Mouse (Mus musculus): Measurements from ENCODE around the gene Slc35g1. TPM values are rescaled to one million over a fixed set of nuclear protein-coding genes. Genes with fewer than 3 reads are reported as not detected.

The Slc35g1 gene
- total and polyA plus RNA-seq, 3 experiments = 14.6 to 38.2 (median 21.7) TPM

- in situ Hi-C loops (cut with MboI; ENCODE audit: low pct_ligation_motif_present, low pct_unique_long_range_greater_than_20kb, low sequenced_read_pairs) = no loop called here
- Histone ChIP-seq H3K9me3 (replicated peaks; ENCODE audit: low read length) (no peaks in the 10 kb centered on the region), H3K79me2 (replicated peaks; ENCODE audit: control insufficient read depth, extremely low read depth, insufficient read depth, poor library complexity, severe bottlenecking) (no peaks in the 10 kb centered on the region), H3K4me3 (replicated peaks in 1 of 3; ENCODE audit: low read depth in 2 of 3, low read length in 2 of 3, poor library complexity in 1 of 3) (no peak overlapping the region), H3K36me3 (replicated peaks in 1 of 2; ENCODE audit: control insufficient read depth in 1 of 2, insufficient read depth in 1 of 2, low read length in 1 of 2) (no peaks in the 10 kb centered on the region), H3K4me2 (ENCODE audit: insufficient read depth, low read depth, poor library complexity, severe bottlenecking) (no peak overlapping the region), H3K27me3 (replicated peaks) (no peaks in the 10 kb centered on the region), H3K27ac (ENCODE audit: insufficient read depth, low read depth) (no peak overlapping the region), H3K4me1 (ENCODE audit: control insufficient read depth in 1 of 2, insufficient read depth in 2 of 2) (peaks cover 5 to 11% of the 10 kb centered on the region in 2 experiments; a peak in 3 of 4 replicates), H3K9ac (ENCODE audit: insufficient read depth, low read depth) (no peak overlapping the region)
- dilution Hi-C loops (cut with MboI; ENCODE audit: extremely low pct_ligation_motif_present, extremely low pct_unique_long_range_greater_than_20kb, low sequenced_read_pairs) = no loop called here
- TF ChIP-seq RCOR1 (conservative IDR thresholded peaks at IDR 0.05; ENCODE audit: low read depth, low read length) (no peak), PAX5 (IDR thresholded peaks at IDR 0.05; ENCODE audit: low read length) (no peak), ZNF384 (IDR thresholded peaks at IDR 0.05; ENCODE audit: low read depth, low read length) (no peak), NELFE (IDR thresholded peaks at IDR 0.05; ENCODE audit: low read depth, low read length) (no peak), USF2 (conservative IDR thresholded peaks at IDR 0.05; ENCODE audit: low read depth, low read length) (no peak), MAFK (IDR thresholded peaks at IDR 0.05; ENCODE audit: insufficient replicate concordance, low read length) (no peak), NRF1 (IDR thresholded peaks at IDR 0.05; ENCODE audit: low read depth, low read length) (no peak), EP300 (IDR thresholded peaks at IDR 0.05; ENCODE audit: low read length) (no peak), KAT2A (IDR thresholded peaks at IDR 0.05; ENCODE audit: insufficient replicate concordance, low read length) (no peak), USF1 (IDR thresholded peaks at IDR 0.05; ENCODE audit: low read depth, low read length) (no peak), MAZ (IDR thresholded peaks at IDR 0.05; ENCODE audit: low read depth, low read length) (no peak), ETS1 (conservative IDR thresholded peaks at IDR 0.05; ENCODE audit: low read depth, low read length) (no peak), JUND (conservative IDR thresholded peaks at IDR 0.05; ENCODE audit: low read depth, low read length) (no peak), IRF4 (IDR thresholded peaks at IDR 0.05; ENCODE audit: low read depth, low read length) (no peak)
- peak; percentile 2 for DNase-seq (ENCODE audit: extremely low read depth)
Observed at GRCm38 (mm10) chr19:38430475-38430874, 34.7 kb downstream of the Slc35g1 start.

GRCm38 (mm10) chr19:38431326-38431725 lies 35.5 kb downstream of the Slc35g1 start:
- in situ Hi-C loops (cut with MboI; ENCODE audit: low pct_ligation_motif_present, low pct_unique_long_range_greater_than_20kb, low sequenced_read_pairs) = no loop called here
- Histone ChIP-seq H3K36me3 (replicated peaks in 1 of 2; ENCODE audit: control insufficient read depth in 1 of 2, insufficient read depth in 1 of 2, low read length in 1 of 2) (no peaks in the 10 kb centered on the region), H3K9ac (ENCODE audit: insufficient read depth, low read depth) (no peak overlapping the region), H3K4me1 (ENCODE audit: control insufficient read depth in 1 of 2, insufficient read depth in 2 of 2) (peaks cover 5 to 11% of the 10 kb centered on the region in 2 experiments; a peak in 3 of 4 replicates), H3K27ac (ENCODE audit: insufficient read depth, low read depth) (no peak overlapping the region), H3K27me3 (replicated peaks) (no peaks in the 10 kb centered on the region), H3K79me2 (replicated peaks; ENCODE audit: control insufficient read depth, extremely low read depth, insufficient read depth, poor library complexity, severe bottlenecking) (no peaks in the 10 kb centered on the region), H3K9me3 (replicated peaks; ENCODE audit: low read length) (no peaks in the 10 kb centered on the region), H3K4me3 (replicated peaks in 1 of 3; ENCODE audit: low read depth in 2 of 3, low read length in 2 of 3, poor library complexity in 1 of 3) (no peak overlapping the region), H3K4me2 (ENCODE audit: insufficient read depth, low read depth, poor library complexity, severe bottlenecking) (no peak overlapping the region)
- TF ChIP-seq ETS1 (conservative IDR thresholded peaks at IDR 0.05; ENCODE audit: low read depth, low read length) = no peak
- TF ChIP-seq SMC3 (IDR thresholded peaks at IDR 0.05; ENCODE audit: low read depth, low read length) = no peak
- TF ChIP-seq NRF1 (IDR thresholded peaks at IDR 0.05; ENCODE audit: low read depth, low read length) = no peak
- no peak for TF ChIP-seq POLR2A (IDR thresholded peaks at IDR 0.05; ENCODE audit: low read depth, low read length)
- no peak for TF ChIP-seq ZNF384 (IDR thresholded peaks at IDR 0.05; ENCODE audit: low read depth, low read length)
- TF ChIP-seq UBTF (IDR thresholded peaks at IDR 0.05; ENCODE audit: low read depth, low read length) = no peak
- TF ChIP-seq NELFE (IDR thresholded peaks at IDR 0.05; ENCODE audit: low read depth, low read length) = no peak
- TF ChIP-seq ZKSCAN1 (IDR thresholded peaks at IDR 0.05; ENCODE audit: borderline replicate concordance, low read depth, low read length) = no peak
- TF ChIP-seq E2F4 (IDR thresholded peaks at IDR 0.05; ENCODE audit: insufficient replicate concordance, low read depth, low read length) = no peak
- TF ChIP-seq MXI1 (IDR thresholded peaks at IDR 0.05; ENCODE audit: low read depth, low read length) = no peak
- no peak for TF ChIP-seq BHLHE40 (IDR thresholded peaks at IDR 0.05; ENCODE audit: low read depth, low read length)
- TF ChIP-seq PAX5 (IDR thresholded peaks at IDR 0.05; ENCODE audit: low read length) = no peak
- TF ChIP-seq CHD1 (IDR thresholded peaks at IDR 0.05; ENCODE audit: low read depth, low read length) = no peak
- dilution Hi-C loops (cut with MboI; ENCODE audit: extremely low pct_ligation_motif_present, extremely low pct_unique_long_range_greater_than_20kb, low sequenced_read_pairs) = no loop called here
- no peak for DNase-seq (ENCODE audit: extremely low read depth)
